Mouse (Mus musculus) layer of hippocampus, postnatal 14 days (tissue): ENCODE results near the gene Arl15. TPM values are rescaled to one million over a fixed set of nuclear protein-coding genes. Genes with fewer than 3 reads are reported as not detected.

Experiments
- DNase-seq, 2 experiments: peaks; one replicate each; pipeline ENCODE4 v3.0.0; 2021 to 2022; ENCODE audit warnings: low spot score in 2 of 2, mixed read lengths in 1 of 2
- total RNA-seq, 2 experiments: library from RNA; stranded (reverse); gene quantifications; 2 replicates each; pipeline ENCODE4 v1.2.3; 2021

Arl15 gene
- total RNA-seq, 2 experiments from 2014 or later = 49.2 to 52.8 TPM

- DNase-seq = no peak
Measured at GRCm38 (mm10) chr13:113842411-113843309, 48.4 kb downstream of the Arl15 start.

GRCm38 (mm10) chr13:113843310-113843649 is 49.0 kb downstream of the Arl15 start:
- no peak for DNase-seq

GRCm38 (mm10) chr13:113843901-113844300 is 49.6 kb downstream of the Arl15 start:
- no peak for DNase-seq

- no peak for DNase-seq
Measured at GRCm38 (mm10) chr13:113844717-113845116, 50.4 kb downstream of the Arl15 start.

- no peak for DNase-seq
Measured at GRCm38 (mm10) chr13:113845229-113845628, 50.9 kb downstream of the Arl15 start.

GRCm38 (mm10) chr13:113846413-113846812 is 52.1 kb downstream of the Arl15 start:
- DNase-seq = no peak

GRCm38 (mm10) chr13:113850431-113851034 is 56.2 kb downstream of the Arl15 start:
- DNase-seq = no peak

GRCm38 (mm10) chr13:113851602-113852375 is 57.5 kb downstream of the Arl15 start:
- DNase-seq = no peak

- no peak for DNase-seq
Measured at GRCm38 (mm10) chr13:113852376-113852666, 58.0 kb downstream of the Arl15 start.

GRCm38 (mm10) chr13:113854146-113854545 is 59.8 kb downstream of the Arl15 start:
- DNase-seq = no peak

- no peak for DNase-seq
Measured at GRCm38 (mm10) chr13:113854551-113855312, 60.4 kb downstream of the Arl15 start.

GRCm38 (mm10) chr13:113856946-113857345 is 62.6 kb downstream of the Arl15 start:
- DNase-seq = no peak

- no peak for DNase-seq
Measured at GRCm38 (mm10) chr13:113858667-113859391, 64.5 kb downstream of the Arl15 start.

- no peak for DNase-seq
Measured at GRCm38 (mm10) chr13:113859392-113859776, 65.1 kb downstream of the Arl15 start.

- no peak for DNase-seq
Measured at GRCm38 (mm10) chr13:113860816-113861215, 66.5 kb downstream of the Arl15 start.

GRCm38 (mm10) chr13:113861231-113861630 is 66.9 kb downstream of the Arl15 start:
- no peak for DNase-seq

- no peak for DNase-seq
Measured at GRCm38 (mm10) chr13:113862951-113863350, 68.6 kb downstream of the Arl15 start.

GRCm38 (mm10) chr13:113863688-113864087 is 69.4 kb downstream of the Arl15 start:
- DNase-seq = no peak

GRCm38 (mm10) chr13:113864278-113864677 is 70.0 kb downstream of the Arl15 start:
- no peak for DNase-seq

- peak; percentile 68 to 77 for DNase-seq
Measured at GRCm38 (mm10) chr13:113864893-113865292, 70.6 kb downstream of the Arl15 start.

GRCm38 (mm10) chr13:113865378-113865777 is 71.1 kb downstream of the Arl15 start:
- no peak for DNase-seq
